Mouse (Mus musculus) midbrain, embryonic 13.5 days (tissue): ENCODE results near the gene 4930451I11Rik. TPM values are rescaled to one million over a fixed set of nuclear protein-coding genes. Genes with fewer than 3 reads are reported as not detected.

Experiments used
- ATAC-seq: fragments of 200-750 bp; cut with Nextera tagmentation; 2 replicates; pipeline ENCODE4 v1.8.0; 2017; ENCODE audit warnings: mild to moderate bottlenecking, moderate TSS enrichment, moderate library complexity
- H3K27ac ChIP-seq: fragments of 300-500 bp; sonication (generic); 2 replicates; pipeline ENCODE4 v1.5.1; 2015; ENCODE audit warnings: inconsistent platforms, mild to moderate bottlenecking, moderate library complexity
- H3K27me3 ChIP-seq: fragments of 300-500 bp; sonication (generic); 2 replicates; pipeline ENCODE4 v1.6.1; 2015; ENCODE audit warnings: mild to moderate bottlenecking, inconsistent platforms
- H3K36me3 ChIP-seq: fragments of 300-500 bp; sonication (generic); 2 replicates; pipeline ENCODE4 v1.6.1; 2015; ENCODE audit warnings: mild to moderate bottlenecking, inconsistent platforms
- H3K4me1 ChIP-seq: fragments of 300-500 bp; sonication (generic); replicated peaks from 2 replicates; pipeline ENCODE4 v1.6.1; 2015; ENCODE audit warnings: inconsistent platforms
- H3K4me2 ChIP-seq: fragments of 300-500 bp; sonication (generic); replicated peaks from 2 replicates; pipeline ENCODE4 v1.6.1; 2015; ENCODE audit warnings: moderate library complexity, mild to moderate bottlenecking, inconsistent platforms
- H3K4me3 ChIP-seq: fragments of 300-500 bp; sonication (generic); replicated peaks from 2 replicates; pipeline ENCODE4 v1.5.1; 2015; ENCODE audit warnings: mild to moderate bottlenecking, inconsistent platforms
- H3K9ac ChIP-seq: fragments of 300-500 bp; sonication (generic); replicated peaks from 2 replicates; pipeline ENCODE4 v1.6.1; 2015; ENCODE audit warnings: mild to moderate bottlenecking, inconsistent platforms
- H3K9me3 ChIP-seq: fragments of 300-500 bp; sonication (generic); 2 replicates; pipeline ENCODE4 v1.6.1; 2016; ENCODE audit warnings: mild to moderate bottlenecking, inconsistent platforms
- WGBS: fragments of 180-500 bp; shearing (Covaris S2); methylation state at CpG from one replicate; pipeline ENCODE4 v1.1.7; 2015; 5-methylcytosine and 5-hydroxymethylcytosine counted together
- polyA plus RNA-seq: library from polyadenylated mRNA; unstranded; fragments of >200 nt; fragmentation: Nextera tagmentation; extraction: Ambion mirVana; gene quantifications from 2 replicates; pipeline ENCODE4 v1.2.1, GENCODE M21; 2015

The 4930451I11Rik gene
- polyA plus RNA-seq, 1 experiment from 2014 or later = not detected

- Histone ChIP-seq H3K4me2 (no peak overlapping the region), H3K36me3 (peaks cover 67% of the 10 kb centered on the region), H3K9me3 (no peaks in the 10 kb centered on the region), H3K27me3 (no peaks in the 10 kb centered on the region), H3K27ac (no peak overlapping the region), H3K4me1 (peaks cover 19% of the 10 kb centered on the region), H3K9ac (no peak overlapping the region), H3K4me3 (no peak overlapping the region)
- 92% methylated on average over 14 of the region's 14 CpGs for WGBS
- ATAC-seq = no peak
Observed at GRCm38 (mm10) chr7:126786142-126786541, 45.3 kb downstream of the 4930451I11Rik start.

- Histone ChIP-seq H3K4me3 (no peak overlapping the region), H3K9me3 (no peaks in the 10 kb centered on the region), H3K36me3 (peaks cover 64% of the 10 kb centered on the region), H3K4me1 (peaks cover 17% of the 10 kb centered on the region), H3K27me3 (no peaks in the 10 kb centered on the region), H3K9ac (no peak overlapping the region), H3K4me2 (no peak overlapping the region), H3K27ac (no peak overlapping the region)
- WGBS = 83% methylated on average over 4 of the region's 4 CpGs
- no peak for ATAC-seq
Observed at GRCm38 (mm10) chr7:126785056-126785455, 46.4 kb downstream of the 4930451I11Rik start.

GRCm38 (mm10) chr7:126784469-126784868 is 47.0 kb downstream of the 4930451I11Rik start:
- no peak for ATAC-seq
- Histone ChIP-seq H3K4me3 (no peak overlapping the region), H3K36me3 (peaks cover 58% of the 10 kb centered on the region), H3K4me2 (no peak overlapping the region), H3K9me3 (no peaks in the 10 kb centered on the region), H3K4me1 (peaks cover 19% of the 10 kb centered on the region), H3K27me3 (no peaks in the 10 kb centered on the region), H3K27ac (no peak overlapping the region), H3K9ac (no peak overlapping the region)
- 94% methylated on average over 7 of the region's 7 CpGs for WGBS

GRCm38 (mm10) chr7:126782693-126783092 is 48.7 kb downstream of the 4930451I11Rik start:
- peaks cover 41% of the 10 kb centered on the region for H3K36me3 ChIP-seq
- H3K4me2 ChIP-seq = no peak overlapping the region
- H3K4me1 ChIP-seq = peaks cover 34% of the 10 kb centered on the region
- 84% methylated on average over 13 of the region's 13 CpGs for WGBS
- H3K27ac ChIP-seq = no peak overlapping the region
- H3K4me3 ChIP-seq = no peak overlapping the region
- no peak for ATAC-seq
- no peaks in the 10 kb centered on the region for H3K9me3 ChIP-seq
- H3K9ac ChIP-seq = no peak overlapping the region
- H3K27me3 ChIP-seq = no peaks in the 10 kb centered on the region

GRCm38 (mm10) chr7:126781661-126782370 is 49.6 kb downstream of the 4930451I11Rik start:
- ATAC-seq = no peak
- Histone ChIP-seq H3K4me2 (peak overlapping the region; percentile 71), H3K27ac (no peak overlapping the region), H3K36me3 (peaks cover 32% of the 10 kb centered on the region), H3K27me3 (no peaks in the 10 kb centered on the region), H3K9me3 (no peaks in the 10 kb centered on the region), H3K4me3 (no peak overlapping the region; the same call in 1 of the 2 replicates), H3K9ac (peak overlapping the region; percentile 64; the same call in 1 of the 2 replicates), H3K4me1 (peaks cover 40% of the 10 kb centered on the region)
- 38% methylated on average over 11 of the region's 11 CpGs for WGBS

GRCm38 (mm10) chr7:126780971-126781635 is 50.3 kb downstream of the 4930451I11Rik start, which contains the start of gene Tbx6:
Gene Tbx6, plus strand, starts transcription at chr7:126781483.
- Histone ChIP-seq H3K9ac (peak within 1 kb of the TSS; percentile 64), H3K9me3 (no peaks in the 10 kb centered on the region), H3K27ac (peak within 1 kb of the TSS; percentile 79), H3K27me3 (no peaks in the 10 kb centered on the region), H3K4me3 (peak within 1 kb of the TSS; percentile 40), H3K36me3 (peaks cover 25% of the 10 kb centered on the region), H3K4me2 (peak within 1 kb of the TSS; percentile 71), H3K4me1 (peaks cover 45% of the 10 kb centered on the region)
- peak; percentile 18 for ATAC-seq
- 8% methylated on average over 22 of the region's 22 CpGs for WGBS

Other genes with a start within 250 kb of the 4930451I11Rik start
- gene Apobr, start 246.7 kb downstream of the 4930451I11Rik start, polyA plus RNA-seq = 0.21 and 0.69 TPM in 2 replicates
- 27.7 and 28.8 TPM in 2 replicates for gene Cln3, start 245.8 kb downstream of the 4930451I11Rik start, polyA plus RNA-seq
- not detected in 2 replicates for gene Il27, start 236.7 kb downstream of the 4930451I11Rik start, polyA plus RNA-seq
- 4.8 and 7.6 TPM in 2 replicates for gene Nupr1, start 200.8 kb downstream of the 4930451I11Rik start, polyA plus RNA-seq
- gene Sgf29, start 182.3 kb downstream of the 4930451I11Rik start, polyA plus RNA-seq = 54.5 and 57.0 TPM in 2 replicates
- gene Sult1a1, start 155.2 kb downstream of the 4930451I11Rik start, polyA plus RNA-seq = 0.93 and 1.9 TPM in 2 replicates
- 141 and 158 TPM in 2 replicates for gene Bola2, start 136.2 kb downstream of the 4930451I11Rik start, polyA plus RNA-seq
- gene Slx1b, start 135.9 kb downstream of the 4930451I11Rik start, polyA plus RNA-seq = 21.0 and 21.1 TPM in 2 replicates
- 96.3 and 101 TPM in 2 replicates for gene Coro1a, start 123.9 kb downstream of the 4930451I11Rik start, polyA plus RNA-seq
- 78.8 and 80.7 TPM in 2 replicates for gene Mapk3, start 72.0 kb downstream of the 4930451I11Rik start, polyA plus RNA-seq
- 2.5 and 2.9 TPM in 2 replicates for gene Gdpd3, start 65.3 kb downstream of the 4930451I11Rik start, polyA plus RNA-seq
- gene Ypel3, start 54.7 kb downstream of the 4930451I11Rik start, polyA plus RNA-seq = 163 and 180 TPM in 2 replicates
- 0.36 and 0.49 TPM in 2 replicates for gene Tbx6, start 50.2 kb downstream of the 4930451I11Rik start, polyA plus RNA-seq
- gene Ppp4c, start 39.1 kb downstream of the 4930451I11Rik start, polyA plus RNA-seq = 224 and 241 TPM in 2 replicates
- 48.3 and 52.6 TPM in 2 replicates for gene Fam57b, start 34.0 kb downstream of the 4930451I11Rik start, polyA plus RNA-seq
- 5.3 and 8.5 TPM in 2 replicates for gene Doc2a, start 15.8 kb upstream of the 4930451I11Rik start, polyA plus RNA-seq
- gene Hirip3, start 30.3 kb upstream of the 4930451I11Rik start, polyA plus RNA-seq = 26.8 and 28.5 TPM in 2 replicates
- gene Ino80e, start 30.7 kb upstream of the 4930451I11Rik start, polyA plus RNA-seq = 84.3 and 88.8 TPM in 2 replicates
- gene Taok2, start 53.1 kb upstream of the 4930451I11Rik start, polyA plus RNA-seq = 61.4 and 63.1 TPM in 2 replicates
- gene Tmem219, start 91.3 kb upstream of the 4930451I11Rik start, polyA plus RNA-seq = 33.2 and 35.0 TPM in 2 replicates
- 84.3 and 85.7 TPM in 2 replicates for gene Kctd13, start 97.2 kb upstream of the 4930451I11Rik start, polyA plus RNA-seq
- 5.5 and 5.8 TPM in 2 replicates for gene Asphd1, start 117.9 kb upstream of the 4930451I11Rik start, polyA plus RNA-seq
- 34.9 and 35.3 TPM in 2 replicates for gene Sez6l2, start 118.9 kb upstream of the 4930451I11Rik start, polyA plus RNA-seq
- 101 and 108 TPM in 2 replicates for gene Cdipt, start 144.3 kb upstream of the 4930451I11Rik start, polyA plus RNA-seq
- 0.72 and 0.85 TPM in 2 replicates for gene Cdiptos, start 144.5 kb upstream of the 4930451I11Rik start, polyA plus RNA-seq
- 3.0 and 3.7 TPM in 2 replicates for gene Mvp, start 183.0 kb upstream of the 4930451I11Rik start, polyA plus RNA-seq
- gene Pagr1b, start 184.8 kb upstream of the 4930451I11Rik start, polyA plus RNA-seq = 0.30 TPM in 1 of 2 replicates, not detected in the other
- 39.8 and 40.8 TPM in 2 replicates for gene Pagr1a, start 185.7 kb upstream of the 4930451I11Rik start, polyA plus RNA-seq
- gene Gm42742, start 189.5 kb upstream of the 4930451I11Rik start, polyA plus RNA-seq = 72.0 and 73.9 TPM in 2 replicates
- 10.8 and 11.9 TPM in 2 replicates for gene Prrt2, start 189.6 kb upstream of the 4930451I11Rik start, polyA plus RNA-seq
- gene Maz, start 195.4 kb upstream of the 4930451I11Rik start, polyA plus RNA-seq = 58.2 and 72.5 TPM in 2 replicates
- 57.5 and 61.0 TPM in 2 replicates for gene Kif22, start 210.8 kb upstream of the 4930451I11Rik start, polyA plus RNA-seq